In genomic region chr9:25485406-25485805, GRCm38 (mm10) we compare ENCODE assay signal across 9 mouse cellular contexts. TPM values are rescaled to one million over a fixed set of nuclear protein-coding genes. Genes with fewer than 3 reads are reported as not detected.
DNase-seq lines count a peak whose midpoint lies in the region; ATAC-seq and TF ChIP-seq lines count a peak whose summit lies in the region.
"Had no signal": no experiment of that assay in that cellular context is flagged by ENCODE, and none has a peak within 500 bp of the region (broad histone marks: within the 10 kb centered on the region; RNA-seq: fewer than 3 reads in every experiment).

No protein-coding gene starts in this region.

- DNase-seq in heart, adult 2 months: peak in 1 of 2 experiments; percentile 47
- no peak for DNase-seq in heart, postnatal 4 days
- peak; percentile 57 for DNase-seq in adrenal gland, postnatal 10 days
- DNase-seq in right cerebral cortex, adult 18-20 months: no peak
- no peak for DNase-seq in layer of hippocampus, adult 11-12 months (ENCODE audit: low spot score)

- H3K36me3 ChIP-seq in heart, adult 2 months (ENCODE audit: control insufficient read depth, insufficient read depth, low read length): peaks cover 16% of the 10 kb centered on the region
- H3K36me3 ChIP-seq in embryonic facial prominence, embryonic 12.5 days: no peaks in the 10 kb centered on the region
- H3K36me3 ChIP-seq in intestine, embryonic 15.5 days: no peaks in the 10 kb centered on the region
- H3K36me3 ChIP-seq: limb, embryonic 15.5 days had no signal

- no peak for TF ChIP-seq EP300 in heart, adult 2 months (IDR thresholded peaks at IDR 0.05; ENCODE audit: insufficient read depth, low read depth, low read length)

- TF ChIP-seq POLR2A in heart, adult 2 months (IDR thresholded peaks at IDR 0.05; ENCODE audit: insufficient read depth, low read depth, low read length): no peak

- 40% methylated on average over 7 of the region's 7 CpGs for WGBS in heart, adult 2 months
- 72% methylated on average over 7 of the region's 7 CpGs for WGBS in embryonic facial prominence, embryonic 12.5 days
- 80% methylated on average over 7 of the region's 7 CpGs for WGBS in intestine, embryonic 15.5 days

- H3K4me1 ChIP-seq in heart, adult 2 months (ENCODE audit: control insufficient read depth, insufficient read depth, low read length): peaks cover 31% of the 10 kb centered on the region
- H3K4me1 ChIP-seq in embryonic facial prominence, embryonic 12.5 days: peaks cover 50% of the 10 kb centered on the region
- H3K4me1 ChIP-seq in intestine, embryonic 15.5 days (replicated peaks): peaks cover 13% of the 10 kb centered on the region

- no peaks in the 10 kb centered on the region for H3K9me3 ChIP-seq in embryonic facial prominence, embryonic 12.5 days
- no peaks in the 10 kb centered on the region for H3K9me3 ChIP-seq in intestine, embryonic 15.5 days
- H3K9me3 ChIP-seq: limb, embryonic 15.5 days had no signal

- no peak for TF ChIP-seq CTCF in heart, adult 2 months (IDR thresholded peaks at IDR 0.05)

- H3K4me3 ChIP-seq in heart, adult 2 months: peak overlapping the region; percentile 95
- no peak overlapping the region for H3K4me3 ChIP-seq in embryonic facial prominence, embryonic 12.5 days
- H3K4me3 ChIP-seq in intestine, embryonic 15.5 days (replicated peaks): no peak overlapping the region

- H3K27me3 ChIP-seq in heart, adult 2 months (ENCODE audit: control insufficient read depth, insufficient read depth, low read length): no peaks in the 10 kb centered on the region
- no peaks in the 10 kb centered on the region for H3K27me3 ChIP-seq in embryonic facial prominence, embryonic 12.5 days
- H3K27me3 ChIP-seq in intestine, embryonic 15.5 days (replicated peaks): no peaks in the 10 kb centered on the region
- H3K27me3 ChIP-seq: limb, embryonic 15.5 days had no signal

- H3K4me2 ChIP-seq in embryonic facial prominence, embryonic 12.5 days (replicated peaks): peak overlapping the region; percentile 74
- no peak overlapping the region for H3K4me2 ChIP-seq in intestine, embryonic 15.5 days (replicated peaks)

- intact Hi-C loops in heart, adult 2 months (cut with DNase I): loop anchor here (5.0 kb wide), 1 partner anchor 72 kb away; no protein-coding TSS in a partner anchor

- H3K9ac ChIP-seq in heart, adult 2 months (ENCODE audit: low read depth, low read length): peak overlapping the region; percentile 56
- no peak overlapping the region for H3K9ac ChIP-seq in embryonic facial prominence, embryonic 12.5 days
- H3K9ac ChIP-seq in intestine, embryonic 15.5 days: no peak overlapping the region
- H3K9ac ChIP-seq: limb, embryonic 15.5 days had no signal

- 0 out of 2 replicates have a peak, but pooled peaks cover 2% of the 10 kb centered on the region for H3K79me2 ChIP-seq in heart, adult 2 months (replicated peaks; ENCODE audit: control insufficient read depth, insufficient read depth, low read length)

- H3K27ac ChIP-seq in heart, adult 2 months: peak overlapping the region; percentile 91
- no peak overlapping the region for H3K27ac ChIP-seq in embryonic facial prominence, embryonic 12.5 days
- H3K27ac ChIP-seq in intestine, embryonic 15.5 days: no peak overlapping the region
- H3K27ac ChIP-seq: limb, embryonic 15.5 days had no signal

- no peak for ATAC-seq in embryonic facial prominence, embryonic 12.5 days (ENCODE audit: insufficient number of reproducible peaks, insufficient read depth, low FRiP score, low TSS enrichment)
- ATAC-seq in megakaryocyte progenitor cell, adult 5-6 weeks (replicated peaks; ENCODE audit: poor library complexity): peak; percentile 21
- no peak for ATAC-seq in intestine, embryonic 15.5 days

RNA-seq across cellular contexts. Expression of gene Eepd1, which starts 4.1 kb away (rescaled TPM):
- total RNA-seq in heart, adult 2 months (2021): 10 to 100 TPM; 18.9 to 23.3 TPM
- polyA plus RNA-seq in heart, adult 2 months (2012; rRNA removed): 16.7 and 21.3 TPM in 2 replicates
- total RNA-seq in heart, postnatal 4 days (2021): 10 to 100 TPM; 20.8 TPM
- 10 to 100 TPM; 18.6 to 30.3 TPM for total RNA-seq in adrenal gland, postnatal 10 days (2021)
- 19.7 and 22.0 TPM in 2 replicates for polyA plus RNA-seq in embryonic facial prominence, embryonic 12.5 days (2016; fragmentation: Nextera tagmentation; extraction: Ambion mirVana)
- 4.4 and 4.8 TPM in 2 replicates for total RNA-seq in megakaryocyte progenitor cell, adult 5-6 weeks (2015)
- total RNA-seq in megakaryocyte progenitor cell, adult 5-6 weeks (2017): 7.3 and 10.5 TPM in 2 replicates
- polyA plus RNA-seq in intestine, embryonic 15.5 days (2015; fragmentation: Nextera tagmentation; extraction: Ambion mirVana): 5.9 and 6.5 TPM in 2 replicates
